Mouse (Mus musculus) 3T3-L1 (cell line): ENCODE data around the gene Lypd6.

Source experiments
- DNase-seq: peaks from one replicate; pipeline ENCODE4 v3.0.0-alpha.2; 2015; ENCODE audit warnings: low read depth, low spot score

The Lypd6 gene

GRCm38 (mm10) chr2:50173730-50174528, 107.7 kb downstream of the Lypd6 start:
- DNase-seq: no peak

- DNase-seq: no peak
Observed at GRCm38 (mm10) chr2:50175709-50176108, 109.5 kb downstream of the Lypd6 start.

- no peak for DNase-seq
Observed at GRCm38 (mm10) chr2:50179164-50179563, 112.9 kb downstream of the Lypd6 start.

GRCm38 (mm10) chr2:50180423-50180822, 114.2 kb downstream of the Lypd6 start:
- DNase-seq: no peak

- DNase-seq: no peak
Observed at GRCm38 (mm10) chr2:50181332-50181731, 115.1 kb downstream of the Lypd6 start.

- DNase-seq: no peak
Observed at GRCm38 (mm10) chr2:50186711-50187405, 120.6 kb downstream of the Lypd6 start.

- DNase-seq: no peak
Observed at GRCm38 (mm10) chr2:50188856-50189255, 122.6 kb downstream of the Lypd6 start.

GRCm38 (mm10) chr2:50196681-50197080, 130.5 kb downstream of the Lypd6 start:
- DNase-seq: peak; percentile 48

GRCm38 (mm10) chr2:50197801-50198200, 131.6 kb downstream of the Lypd6 start:
- DNase-seq: no peak

GRCm38 (mm10) chr2:50200541-50200940, 134.3 kb downstream of the Lypd6 start:
- no peak for DNase-seq

- DNase-seq: no peak
Observed at GRCm38 (mm10) chr2:50220574-50220973, 154.3 kb downstream of the Lypd6 start.

GRCm38 (mm10) chr2:50225019-50225418, 158.8 kb downstream of the Lypd6 start:
- no peak for DNase-seq

- DNase-seq: no peak
Observed at GRCm38 (mm10) chr2:50233491-50233890, 167.3 kb downstream of the Lypd6 start.
